Mouse (Mus musculus) mouse trophoblast stem cell (cell line): ENCODE data around the gene Gm3033.
"Not testable (repeated sequence)": the region's sequence is repeated elsewhere in the genome, so short reads cannot be mapped to it uniquely, and the experiment has no call there.

ENCODE experiments used
- in situ Hi-C, 2 experiments: fragments of 300-500 bp; cut with MseI, MboI; formaldehyde crosslinking; loops; 2 replicates in 1 of 2; 3 replicates in 1 of 2; pipeline ENCODE4 v1.15.1; 2025

Gm3033 gene

GRCm38 (mm10) chr14:3845945-3846344 lies at the start of gene Gm3033:
Gene Gm3033 (plus strand): TSS chr14:3846245.
- in situ Hi-C loops, result not testable (repeated sequence)

GRCm38 (mm10) chr14:3809774-3810173 lies 36.3 kb upstream of the Gm3033 start, which contains the start of gene Gm3002:
Gene Gm3002 (plus strand): TSS chr14:3810074.
- in situ Hi-C loops, result not testable (repeated sequence)

GRCm38 (mm10) chr14:3883872-3884271 lies 37.8 kb downstream of the Gm3033 start, which contains the start of gene Gm2916:
Gene Gm2916 (plus strand): TSS chr14:3884172.
- in situ Hi-C loops, result not testable (repeated sequence)
